Mouse (Mus musculus) CD4-positive, CD25-positive, alpha-beta regulatory T cell (primary cell): ENCODE data around the gene Rtca. TPM values are rescaled to one million over a fixed set of nuclear protein-coding genes. Genes with fewer than 3 reads are reported as not detected.

Source experiments
- polyA plus RNA-seq: library from polyadenylated mRNA; unstranded; fragments of 100-300 nt; shearing (Covaris generic); gene quantifications from one replicate; pipeline ENCODE4 v1.2.1, GENCODE M21; 2017

The Rtca gene
- 42.7 TPM for polyA plus RNA-seq

DNA sequence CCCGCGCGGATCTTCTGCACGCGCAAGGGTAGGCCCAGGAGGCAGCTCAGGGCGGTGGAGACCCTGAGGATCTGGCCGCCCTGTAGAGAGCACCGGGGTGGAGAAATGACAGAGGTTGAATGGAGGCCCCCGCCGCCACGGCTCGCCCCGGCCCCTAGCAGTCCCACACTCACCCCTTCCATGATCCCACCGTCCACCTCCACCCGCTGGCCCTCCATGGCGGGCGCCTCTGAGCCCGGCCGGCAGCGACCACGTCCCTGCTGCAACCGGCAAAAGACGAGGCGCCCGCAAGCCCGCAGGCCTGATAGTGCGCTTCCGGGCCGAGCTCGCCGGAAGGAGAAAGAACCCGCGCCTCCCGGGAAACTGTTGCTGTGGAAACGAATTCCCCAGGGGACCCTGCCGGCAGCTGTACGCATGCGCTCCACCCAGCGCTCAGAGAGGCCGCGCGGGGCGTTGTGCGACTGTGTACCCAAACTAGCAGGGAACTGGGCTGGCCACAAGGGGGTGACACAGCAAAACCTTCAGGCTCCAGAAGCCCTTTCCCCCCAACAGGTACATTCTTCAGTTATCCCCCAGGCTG, at the start of gene Rtca:
Gene Rtca, minus strand, starts transcription at position 437 of the 580 bp plus-strand sequence.

GRCm38 (mm10) chr3:116512904-116513716, 5.1 kb upstream of the Rtca start, which contains the start of gene Dbt:
Gene Dbt (plus strand): TSS chr3:116513070.

Other genes with a start within 250 kb of the Rtca start
- 24.7 TPM for gene Cdc14a, start 84.2 kb downstream of the Rtca start, polyA plus RNA-seq
- 12.6 TPM for gene Dbt, start 4.9 kb upstream of the Rtca start, polyA plus RNA-seq
- 1.4 TPM for gene Lrrc39, start 54.8 kb upstream of the Rtca start, polyA plus RNA-seq
- gene Sass6, start 86.8 kb upstream of the Rtca start, polyA plus RNA-seq, result 6.4 TPM
- 39.3 TPM for gene Trmt13, start 106.4 kb upstream of the Rtca start, polyA plus RNA-seq
- gene Mfsd14a, start 154.5 kb upstream of the Rtca start, polyA plus RNA-seq, result 99.0 TPM
- gene Gm43191, start 173.1 kb upstream of the Rtca start, polyA plus RNA-seq, result not detected
- gene Slc35a3, start 204.6 kb upstream of the Rtca start, polyA plus RNA-seq, result 23.8 TPM